In the genomic region with DNA sequence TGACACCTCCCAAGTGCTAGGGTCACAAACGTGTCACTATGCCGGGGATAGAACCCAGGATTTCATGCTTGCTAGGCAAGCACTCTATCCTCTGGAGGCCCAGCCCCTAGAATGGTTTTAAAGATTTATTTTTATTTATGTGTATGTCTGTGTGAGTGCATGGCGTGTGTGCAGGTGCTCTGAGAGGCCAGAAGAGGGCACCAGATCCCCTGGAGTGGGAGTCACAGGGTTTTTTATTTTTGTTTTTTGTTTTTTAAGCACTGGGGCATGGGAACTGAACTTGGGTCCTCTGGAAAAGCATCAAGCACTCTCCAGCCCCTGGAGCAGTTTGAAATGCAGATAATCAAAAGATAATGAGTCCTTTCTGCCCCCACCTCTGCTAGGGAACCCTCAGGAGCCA, we compare ENCODE assay signal across 11 mouse cellular contexts. TPM values are rescaled to one million over a fixed set of nuclear protein-coding genes. Genes with fewer than 3 reads are reported as not detected.
DNase-seq lines count a peak whose midpoint lies in the region; ATAC-seq and TF ChIP-seq lines count a peak whose summit lies in the region.
"Had no signal": no experiment of that assay in that cellular context is flagged by ENCODE, and none has a peak within 500 bp of the region (broad histone marks: within the 10 kb centered on the region; RNA-seq: fewer than 3 reads in every experiment).

No protein-coding gene starts in this region.

- no peak for ATAC-seq in kidney, postnatal 0 days (replicated peaks; ENCODE audit: low FRiP score, low read depth)
- ATAC-seq: midbrain, embryonic 16.5 days had no signal

- no peak overlapping the region for H3K4me3 ChIP-seq in kidney, postnatal 0 days (replicated peaks; ENCODE audit: low read depth, low read length)
- no peak overlapping the region for H3K4me3 ChIP-seq in CH12.LX (replicated peaks in 1 of 3; ENCODE audit: low read depth in 2 of 3, low read length in 2 of 3, poor library complexity in 1 of 3)
- H3K4me3 ChIP-seq: limb, embryonic 15.5 days had no signal

- H3K4me2 ChIP-seq in kidney, postnatal 0 days (ENCODE audit: low read length), result no peak overlapping the region
- H3K4me2 ChIP-seq in CH12.LX (ENCODE audit: insufficient read depth, low read depth, poor library complexity, severe bottlenecking), result no peak overlapping the region
- H3K4me2 ChIP-seq: limb, embryonic 15.5 days had no signal

- DNase-seq in kidney, postnatal 0 days (ENCODE audit: low spot score), result no peak
- DNase-seq in kidney, adult 8-10 months, result no peak
- peak; percentile 31 for DNase-seq in 3T3-L1 (ENCODE audit: low read depth, low spot score)
- no peak for DNase-seq in CH12.LX (ENCODE audit: extremely low read depth)
- DNase-seq in c-Kit-positive CD71-positive TER-119-negative erythroid progenitor cells, embryonic 14.5 days (ENCODE audit: low read depth), result peak; percentile 17
- no peak for DNase-seq in frontal cortex, adult 2 months (ENCODE audit: extremely low spot score in 1 of 2, low spot score in 1 of 2)
- DNase-seq in urinary bladder, adult 18-20 months (ENCODE audit: low spot score in 2 of 2), result no peak
- DNase-seq: thymus, postnatal 14 days had no signal

- no peak overlapping the region for H3K9ac ChIP-seq in kidney, postnatal 0 days (ENCODE audit: low read depth, low read length)
- H3K9ac ChIP-seq in CH12.LX (ENCODE audit: insufficient read depth, low read depth), result no peak overlapping the region
- H3K9ac ChIP-seq: limb, embryonic 15.5 days had no signal

- no peak for TF ChIP-seq POLR2A in CH12.LX (IDR thresholded peaks at IDR 0.05; ENCODE audit: low read depth, low read length)

- dilution Hi-C loops in CH12.LX (cut with MboI; ENCODE audit: extremely low pct_ligation_motif_present, extremely low pct_unique_long_range_greater_than_20kb, low sequenced_read_pairs), result no loop called here

- 93% methylated on average over 3 of the region's 3 CpGs for WGBS in kidney, postnatal 0 days

- TF ChIP-seq RAD21 in CH12.LX (IDR thresholded peaks at IDR 0.05; ENCODE audit: low read depth, low read length), result peak; percentile 26

- no peak overlapping the region for H3K27ac ChIP-seq in kidney, postnatal 0 days
- no peak overlapping the region for H3K27ac ChIP-seq in CH12.LX (ENCODE audit: insufficient read depth, low read depth)
- H3K27ac ChIP-seq: limb, embryonic 15.5 days; macrophage had no signal

- H3K9me3 ChIP-seq in kidney, postnatal 0 days (replicated peaks; ENCODE audit: low read length), result no peaks in the 10 kb centered on the region
- H3K9me3 ChIP-seq in CH12.LX (replicated peaks; ENCODE audit: low read length), result peaks cover 7% of the 10 kb centered on the region
- H3K9me3 ChIP-seq: limb, embryonic 15.5 days had no signal

- H3K36me3 ChIP-seq in kidney, postnatal 0 days (ENCODE audit: insufficient read depth, low read length), result no peaks in the 10 kb centered on the region
- no peaks in the 10 kb centered on the region for H3K36me3 ChIP-seq in CH12.LX (replicated peaks in 1 of 2; ENCODE audit: control insufficient read depth in 1 of 2, insufficient read depth in 1 of 2, low read length in 1 of 2)
- H3K36me3 ChIP-seq: limb, embryonic 15.5 days had no signal

- no peaks in the 10 kb centered on the region for H3K4me1 ChIP-seq in kidney, postnatal 0 days (replicated peaks; ENCODE audit: insufficient read depth, low read length)
- H3K4me1 ChIP-seq in CH12.LX (ENCODE audit: control insufficient read depth in 1 of 2, insufficient read depth in 2 of 2), result peaks cover 0 to 15% of the 10 kb centered on the region in 2 experiments; a peak in 2 of 4 replicates

- in situ Hi-C loops in CH12.LX (cut with MboI; ENCODE audit: low pct_ligation_motif_present, low pct_unique_long_range_greater_than_20kb, low sequenced_read_pairs), result loop anchor here (10.0 kb wide), 1 partner anchor 98 kb away; no protein-coding TSS in a partner anchor

- peak; percentile 38; the same call in 1 of the 2 replicates for TF ChIP-seq CTCF in kidney, postnatal 0 days (IDR thresholded peaks at IDR 0.05; ENCODE audit: low read depth)
- TF ChIP-seq CTCF in CH12.LX (conservative IDR thresholded peaks at IDR 0.05 in 1 of 2, IDR thresholded peaks at IDR 0.05 in 1 of 2; ENCODE audit: low read depth in 2 of 2, low read length in 2 of 2), result peak in 1 of 2 experiments; percentile 47; a peak in 2 of 4 replicates

- no peaks in the 10 kb centered on the region for H3K27me3 ChIP-seq in kidney, postnatal 0 days (ENCODE audit: insufficient read depth, low read length)
- peaks cover 3% of the 10 kb centered on the region for H3K27me3 ChIP-seq in CH12.LX (replicated peaks)
- H3K27me3 ChIP-seq: limb, embryonic 15.5 days had no signal

- no peaks in the 10 kb centered on the region for H3K79me2 ChIP-seq in CH12.LX (replicated peaks; ENCODE audit: control insufficient read depth, extremely low read depth, insufficient read depth, poor library complexity, severe bottlenecking)

- no peak for TF ChIP-seq EP300 in CH12.LX (IDR thresholded peaks at IDR 0.05; ENCODE audit: low read length)

TF ChIP-seq in CH12.LX, 34 proteins besides CTCF, POLR2A, EP300 and RAD21:
- TF ChIP-seq ZKSCAN1 (IDR thresholded peaks at IDR 0.05; ENCODE audit: borderline replicate concordance, low read depth, low read length) (no peak), ZNF384 (IDR thresholded peaks at IDR 0.05; ENCODE audit: low read depth, low read length) (no peak)

RNA-seq across cellular contexts. Expression of a gene that starts 7.7 kb away (rescaled TPM):
- polyA plus RNA-seq in kidney, postnatal 0 days (2015; fragmentation: Nextera tagmentation; extraction: Ambion mirVana), result 43.5 and 47.7 TPM in 2 replicates
- total RNA-seq in CH12.LX (2012; rRNA removed), result not detected in 2 replicates
- not detected in 2 replicates for total RNA-seq in CH12.LX (2014; rRNA removed)
- polyA plus RNA-seq in CH12.LX (2012; ENCODE audit: insufficient read length, low read depth), result not detected in 2 replicates
- 0.88 and 0.92 TPM in 2 replicates for polyA plus RNA-seq in frontal cortex, adult 2 months (2012; rRNA removed)

RNA-seq across cellular contexts. Expression of a gene that starts 24.1 kb away (rescaled TPM):
- 7.1 and 8.3 TPM in 2 replicates for polyA plus RNA-seq in kidney, postnatal 0 days (2015; fragmentation: Nextera tagmentation; extraction: Ambion mirVana)
- total RNA-seq in CH12.LX (2012; rRNA removed), result 1.5 and 2.3 TPM in 2 replicates
- 0.40 and 0.96 TPM in 2 replicates for total RNA-seq in CH12.LX (2014; rRNA removed)
- polyA plus RNA-seq in CH12.LX (2012; ENCODE audit: insufficient read length, low read depth), result 8.5 and 12.1 TPM in 2 replicates
- 39.0 and 44.3 TPM in 2 replicates for polyA plus RNA-seq in frontal cortex, adult 2 months (2012; rRNA removed)

RNA-seq across cellular contexts. Expression of a gene that starts 50.9 kb away (rescaled TPM):
- polyA plus RNA-seq in kidney, postnatal 0 days (2015; fragmentation: Nextera tagmentation; extraction: Ambion mirVana), result 0.66 and 0.71 TPM in 2 replicates
- 0.38 TPM in 1 of 2 replicates, not detected in the other for total RNA-seq in CH12.LX (2012; rRNA removed)
- total RNA-seq in CH12.LX (2014; rRNA removed), result not detected in 2 replicates
- polyA plus RNA-seq in CH12.LX (2012; ENCODE audit: insufficient read length, low read depth), result 0.50 TPM in 1 of 2 replicates, not detected in the other
- 0.95 and 1.1 TPM in 2 replicates for polyA plus RNA-seq in frontal cortex, adult 2 months (2012; rRNA removed)

Comparison
In these comparisons a context has a peak if more than half of its experiments do, and no peak if none do; other contexts are left out.
1. DNase-seq: peak in 3T3-L1 (single experiment) and c-Kit-positive CD71-positive TER-119-negative erythroid progenitor cells, embryonic 14.5 days (single experiment); none in kidney, postnatal 0 days (single experiment), kidney, adult 8-10 months (0 of 2), CH12.LX (single experiment), frontal cortex, adult 2 months (0 of 2) and urinary bladder, adult 18-20 months (0 of 2).
2. RNA of a gene that starts 7.7 kb away (polyA plus RNA-seq): 43.5 to 47.7 TPM in kidney, postnatal 0 days; 0.88 to 0.92 TPM in frontal cortex, adult 2 months and not detected in CH12.LX; every median in the first group is over 10 times any median in the second.